Mouse (Mus musculus): Measurements from ENCODE around the gene Atp5j. TPM values are rescaled to one million over a fixed set of nuclear protein-coding genes. Genes with fewer than 3 reads are reported as not detected.

Atp5j gene
- total RNA-seq, 2 experiments from 2014 or later: 1,761 to 1,766 TPM

- DNase-seq: peak in 1 of 2 experiments; percentile 47
These were observed 25.2 kb downstream of the Atp5j start for GRCm38 (mm10) chr16:84810254-84810653.

- no peak for DNase-seq
These were observed 27.6 kb downstream of the Atp5j start for GRCm38 (mm10) chr16:84807874-84808273.

DNA sequence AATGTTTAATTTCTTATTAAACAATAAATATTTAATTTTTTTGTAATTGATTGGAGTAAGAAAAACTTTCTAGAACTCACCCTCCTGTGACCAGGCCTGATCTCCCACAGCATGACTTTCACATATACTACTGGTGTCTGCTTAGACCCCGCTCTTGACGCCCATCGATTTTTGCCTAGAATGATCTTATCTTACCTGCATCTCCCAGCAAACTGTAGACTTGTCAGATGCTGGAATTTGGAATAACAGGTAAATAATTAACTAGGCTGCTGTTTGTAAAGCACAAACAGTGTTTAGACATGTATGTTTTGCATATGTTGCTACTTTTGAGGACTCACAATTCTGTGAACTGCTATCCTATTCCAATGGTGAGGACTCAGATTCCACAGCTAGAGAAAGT is 29.2 kb downstream of the Atp5j start:
- DNase-seq: no peak

- peak; percentile 42 to 82 for DNase-seq
These were observed 30.6 kb downstream of the Atp5j start for GRCm38 (mm10) chr16:84804866-84805265.

- DNase-seq: peak; percentile 80 to 90
These were observed 33.2 kb downstream of the Atp5j start for GRCm38 (mm10) chr16:84802217-84802616.

- DNase-seq: no peak
These were observed 35.4 kb downstream of the Atp5j start for GRCm38 (mm10) chr16:84800038-84800437.

- no peak for DNase-seq
These were observed 38.7 kb downstream of the Atp5j start for GRCm38 (mm10) chr16:84796678-84797077.

GRCm38 (mm10) chr16:84795337-84795736 is 40.1 kb downstream of the Atp5j start:
- no peak for DNase-seq

DNA sequence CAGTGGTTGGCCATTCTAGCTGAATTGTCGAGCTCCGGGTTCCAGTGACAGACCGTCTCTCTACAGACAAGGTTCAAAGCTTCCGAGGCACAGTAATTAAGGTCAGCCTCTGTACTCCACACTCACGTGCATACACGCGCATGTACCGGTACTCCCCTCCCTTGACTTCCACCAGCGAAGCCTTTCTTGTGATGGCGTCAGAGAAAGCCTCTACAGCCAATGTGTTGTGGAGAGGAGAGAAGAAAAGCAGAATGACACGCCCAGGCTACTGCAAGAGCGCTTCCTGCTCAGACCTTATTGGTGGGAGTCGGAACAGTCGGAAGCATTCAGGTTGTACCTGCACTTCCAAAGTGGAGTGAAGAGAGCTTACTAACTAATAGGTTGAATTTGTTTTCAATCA is 42.0 kb downstream of the Atp5j start:
- no peak for DNase-seq

- DNase-seq: no peak
These were observed 44.7 kb downstream of the Atp5j start for GRCm38 (mm10) chr16:84790595-84791165.

DNA sequence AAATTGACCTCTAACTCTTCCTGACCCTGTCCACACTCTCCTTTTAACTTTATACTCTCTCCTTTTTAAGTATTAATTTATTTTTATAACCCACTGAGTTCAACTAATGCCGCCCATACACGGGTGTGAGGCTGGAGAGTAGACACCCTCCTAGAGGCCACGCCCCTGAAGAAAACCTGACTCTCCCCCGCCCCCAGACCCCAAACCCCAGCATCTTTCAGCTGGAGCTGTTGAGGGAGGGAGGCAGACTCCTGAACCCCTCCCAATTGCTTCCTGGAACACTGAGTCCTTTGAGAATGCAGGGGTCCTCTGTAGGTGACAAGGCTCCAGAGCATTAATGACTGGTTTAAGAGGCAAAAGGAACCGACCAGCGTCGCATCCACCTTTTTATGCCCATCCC is 50.5 kb downstream of the Atp5j start:
- no peak for DNase-seq

- peak; percentile 57 to 73 for DNase-seq
These were observed 52.1 kb downstream of the Atp5j start for GRCm38 (mm10) chr16:84783279-84783678.

DNA sequence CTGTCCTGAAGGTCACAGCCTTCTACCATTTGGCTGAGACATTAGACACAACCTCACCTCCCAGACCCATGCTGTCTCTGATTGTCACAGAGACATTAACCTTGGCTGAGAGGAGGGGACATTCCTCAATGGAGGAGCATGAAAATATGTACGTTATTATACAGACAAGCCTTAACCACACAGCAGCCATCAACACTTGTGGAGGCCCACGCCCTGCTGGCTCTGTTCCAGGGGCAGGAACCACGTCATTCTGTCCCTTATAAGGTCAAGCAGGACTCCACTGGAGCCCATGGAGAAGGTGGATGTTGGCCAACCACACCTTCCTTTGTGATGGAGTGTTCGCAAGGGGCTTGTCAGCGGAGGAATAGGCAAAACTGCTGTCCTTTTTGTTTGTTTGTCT is 55.7 kb downstream of the Atp5j start:
- no peak for DNase-seq

GRCm38 (mm10) chr16:84778861-84779630 is 56.4 kb downstream of the Atp5j start:
- DNase-seq: no peak

GRCm38 (mm10) chr16:84778431-84778830 is 57.0 kb downstream of the Atp5j start:
- DNase-seq: no peak

Other genes with a start within 250 kb of the Atp5j start
- 10 to 100 TPM; 40.3 to 42.9 TPM for gene Mrpl39, start 99.9 kb downstream of the Atp5j start, total RNA-seq (2021)
- gene Jam2, start 61.5 kb downstream of the Atp5j start, total RNA-seq (2021): 10 to 100 TPM; 85.1 to 92.0 TPM
- gene Gabpa, start 700 bp downstream of the Atp5j start, total RNA-seq (2021): 10 to 100 TPM; 43.4 to 44.6 TPM